In genomic region chr17:27066065-27066464, GRCm38 (mm10) we compare ENCODE assay signal across 28 mouse cellular contexts. TPM values are rescaled to one million over a fixed set of nuclear protein-coding genes. Genes with fewer than 3 reads are reported as not detected.
A peak's percentile ranks its signal among the peaks of the same experiment; 100 is the strongest.
DNase-seq lines count a peak whose midpoint lies in the region; ATAC-seq lines count a peak whose summit lies in the region.
"Had no signal": no experiment of that assay in that cellular context is flagged by ENCODE, and none has a peak within 500 bp of the region (broad histone marks: within the 10 kb centered on the region; RNA-seq: fewer than 3 reads in every experiment).

No protein-coding gene starts in this region.

- ATAC-seq in kidney, embryonic 16.5 days (ENCODE audit: low FRiP score, low TSS enrichment), result peak; percentile 28; the same call in 1 of the 2 replicates
- peak; percentile 64 for ATAC-seq in intestine, embryonic 15.5 days
- ATAC-seq in stomach, embryonic 14.5 days (ENCODE audit: insufficient number of reproducible peaks, insufficient read depth, low FRiP score, low read depth), result peak; percentile 48; the same call in 1 of the 2 replicates
- ATAC-seq: forebrain, embryonic 15.5 days; liver, embryonic 12.5 days; lung, postnatal 0 days had no signal

- no peak overlapping the region for H3K9ac ChIP-seq in kidney, embryonic 16.5 days (replicated peaks; ENCODE audit: low read length)
- H3K9ac ChIP-seq in intestine, embryonic 15.5 days, result no peak overlapping the region
- no peak overlapping the region for H3K9ac ChIP-seq in stomach, embryonic 14.5 days (replicated peaks; ENCODE audit: low read depth, low read length)
- H3K9ac ChIP-seq: forebrain, embryonic 15.5 days; heart, embryonic 15.5 days; hindbrain, embryonic 14.5 days; limb, embryonic 13.5 days; liver, embryonic 12.5 days; midbrain, embryonic 12.5 days; neural tube, embryonic 13.5 days had no signal

- no peaks in the 10 kb centered on the region for H3K36me3 ChIP-seq in kidney, embryonic 16.5 days (ENCODE audit: insufficient read depth, low read length)
- no peaks in the 10 kb centered on the region for H3K36me3 ChIP-seq in intestine, embryonic 15.5 days
- no peaks in the 10 kb centered on the region for H3K36me3 ChIP-seq in stomach, embryonic 14.5 days (ENCODE audit: control insufficient read depth, insufficient read depth, low read length)
- H3K36me3 ChIP-seq: embryonic facial prominence, embryonic 13.5 days; forebrain, embryonic 10.5 days; forebrain, embryonic 15.5 days; heart, embryonic 15.5 days; limb, embryonic 13.5 days; liver, embryonic 12.5 days; midbrain, embryonic 12.5 days; neural tube, embryonic 13.5 days had no signal

- no peak overlapping the region for H3K27ac ChIP-seq in kidney, embryonic 16.5 days (ENCODE audit: low read length)
- peak overlapping the region; percentile 80 for H3K27ac ChIP-seq in intestine, embryonic 15.5 days
- H3K27ac ChIP-seq in stomach, embryonic 14.5 days (ENCODE audit: low read length), result 0 out of 2 replicates have a peak overlapping the region, but pooled peaks have one; percentile 52
- H3K27ac ChIP-seq: embryonic facial prominence, embryonic 13.5 days; forebrain, embryonic 10.5 days; forebrain, embryonic 15.5 days; heart, embryonic 15.5 days; hindbrain, embryonic 14.5 days; layer of hippocampus, adult 2 months; left cerebral cortex, adult 2 months; limb, embryonic 13.5 days; liver, embryonic 12.5 days; midbrain, embryonic 12.5 days; neural tube, embryonic 13.5 days had no signal

- DNase-seq in kidney, adult 18-20 months, result no peak
- no peak for DNase-seq in spleen, postnatal 36 days (ENCODE audit: low spot score in 2 of 2)
- no peak for DNase-seq in cerebellum, adult 9-11 months
- DNase-seq in frontal cortex, postnatal 10 days (ENCODE audit: low spot score in 2 of 2), result no peak
- DNase-seq: adrenal gland, postnatal 10 days; gastrocnemius, postnatal 10 days; heart, postnatal 36 days; kidney, postnatal 36 days; lung, adult 18-20 months; lung, postnatal 4 days; thymus, postnatal 4 days had no signal

- no peak overlapping the region for H3K4me3 ChIP-seq in kidney, embryonic 16.5 days (ENCODE audit: low read length)
- no peak overlapping the region for H3K4me3 ChIP-seq in intestine, embryonic 15.5 days (replicated peaks)
- no peak overlapping the region for H3K4me3 ChIP-seq in stomach, embryonic 14.5 days (ENCODE audit: low read depth, low read length)
- H3K4me3 ChIP-seq: embryonic facial prominence, embryonic 13.5 days; forebrain, embryonic 10.5 days; forebrain, embryonic 15.5 days; heart, embryonic 15.5 days; layer of hippocampus, adult 2 months; left cerebral cortex, adult 2 months; limb, embryonic 13.5 days; liver, embryonic 12.5 days; megakaryocyte, embryonic 14.5 days; midbrain, embryonic 12.5 days; myocyte; neural tube, embryonic 13.5 days had no signal

- H3K4me1 ChIP-seq in kidney, embryonic 16.5 days (ENCODE audit: insufficient read depth, low read length), result peaks cover 27% of the 10 kb centered on the region
- H3K4me1 ChIP-seq in intestine, embryonic 15.5 days (replicated peaks), result peaks cover 49% of the 10 kb centered on the region
- peaks cover 38% of the 10 kb centered on the region for H3K4me1 ChIP-seq in stomach, embryonic 14.5 days (ENCODE audit: control insufficient read depth, insufficient read depth, low read length)
- H3K4me1 ChIP-seq: forebrain, embryonic 15.5 days; megakaryocyte, embryonic 14.5 days had no signal

- no peaks in the 10 kb centered on the region for H3K9me3 ChIP-seq in kidney, embryonic 16.5 days (ENCODE audit: low read length)
- H3K9me3 ChIP-seq in intestine, embryonic 15.5 days, result no peaks in the 10 kb centered on the region
- no peaks in the 10 kb centered on the region for H3K9me3 ChIP-seq in stomach, embryonic 14.5 days (ENCODE audit: control insufficient read depth, low read depth, low read length)
- H3K9me3 ChIP-seq: embryonic facial prominence, embryonic 13.5 days; forebrain, embryonic 10.5 days; forebrain, embryonic 15.5 days; heart, embryonic 15.5 days; liver, embryonic 12.5 days; midbrain, embryonic 12.5 days; neural tube, embryonic 13.5 days had no signal

- WGBS in kidney, embryonic 16.5 days, result 72% methylated on average over 7 of the region's 7 CpGs
- WGBS in intestine, embryonic 15.5 days, result 57% methylated on average over 7 of the region's 7 CpGs
- WGBS in stomach, embryonic 14.5 days, result 56% methylated on average over 7 of the region's 7 CpGs

- H3K4me2 ChIP-seq in kidney, embryonic 16.5 days (replicated peaks; ENCODE audit: low read depth, low read length), result no peak overlapping the region
- H3K4me2 ChIP-seq in intestine, embryonic 15.5 days (replicated peaks), result peak overlapping the region; percentile 37
- no peak overlapping the region for H3K4me2 ChIP-seq in stomach, embryonic 14.5 days (replicated peaks; ENCODE audit: low read depth, low read length)
- H3K4me2 ChIP-seq: embryonic facial prominence, embryonic 13.5 days; forebrain, embryonic 15.5 days; heart, embryonic 15.5 days; hindbrain, embryonic 14.5 days; limb, embryonic 13.5 days; liver, embryonic 12.5 days; midbrain, embryonic 12.5 days; neural tube, embryonic 13.5 days had no signal

- no peaks in the 10 kb centered on the region for H3K27me3 ChIP-seq in kidney, embryonic 16.5 days (ENCODE audit: insufficient read depth, low read length)
- no peaks in the 10 kb centered on the region for H3K27me3 ChIP-seq in intestine, embryonic 15.5 days (replicated peaks)
- H3K27me3 ChIP-seq in stomach, embryonic 14.5 days (ENCODE audit: control insufficient read depth, insufficient read depth, low read length), result no peaks in the 10 kb centered on the region
- H3K27me3 ChIP-seq: embryonic facial prominence, embryonic 13.5 days; forebrain, embryonic 15.5 days; heart, embryonic 15.5 days; limb, embryonic 13.5 days; liver, embryonic 12.5 days; neural tube, embryonic 13.5 days had no signal

RNA-seq across cellular contexts. Expression of gene Itpr3, which starts 9.0 kb away (rescaled TPM):
- polyA plus RNA-seq in kidney, embryonic 16.5 days (2015; fragmentation: Nextera tagmentation; extraction: Ambion mirVana), result 9.3 and 9.6 TPM in 2 replicates
- polyA plus RNA-seq in intestine, embryonic 15.5 days (2015; fragmentation: Nextera tagmentation; extraction: Ambion mirVana), result 13.0 and 14.5 TPM in 2 replicates
- polyA plus RNA-seq in stomach, embryonic 14.5 days (2014; fragmentation: Nextera tagmentation; extraction: Ambion mirVana), result 11.5 and 13.3 TPM in 2 replicates

RNA-seq across cellular contexts. Expression of gene Bak1, which starts 37.3 kb away (rescaled TPM):
- polyA plus RNA-seq in kidney, embryonic 16.5 days (2015; fragmentation: Nextera tagmentation; extraction: Ambion mirVana), result 7.4 and 9.5 TPM in 2 replicates
- 7.3 and 8.1 TPM in 2 replicates for polyA plus RNA-seq in intestine, embryonic 15.5 days (2015; fragmentation: Nextera tagmentation; extraction: Ambion mirVana)
- 8.6 and 10.4 TPM in 2 replicates for polyA plus RNA-seq in stomach, embryonic 14.5 days (2014; fragmentation: Nextera tagmentation; extraction: Ambion mirVana)
